Mouse (Mus musculus) heart, embryonic 16.5 days (tissue): ENCODE results near the gene Crybb1. TPM values are rescaled to one million over a fixed set of nuclear protein-coding genes. Genes with fewer than 3 reads are reported as not detected.

Experiments
- ATAC-seq: fragments of 200-750 bp; cut with Nextera tagmentation; replicated peaks from 2 replicates; pipeline ENCODE4 v1.8.0; 2017; ENCODE audit warnings: moderate number of reproducible peaks; ENCODE audit not compliant: insufficient read depth, low FRiP score; ENCODE audit errors: extremely low read depth
- H3K27ac ChIP-seq: fragments of 300-500 bp; sonication (generic); 2 replicates; pipeline ENCODE4 v1.5.1; 2014; ENCODE audit warnings: mild to moderate bottlenecking, low read length, control low read depth, moderate library complexity
- H3K27me3 ChIP-seq: fragments of 300-500 bp; sonication (generic); 2 replicates; pipeline ENCODE4 v1.6.1; 2014; ENCODE audit warnings: low read length, mixed read lengths; ENCODE audit not compliant: control insufficient read depth, insufficient read depth
- H3K36me3 ChIP-seq: fragments of 300-500 bp; sonication (generic); 2 replicates; pipeline ENCODE4 v1.6.1; 2014; ENCODE audit not compliant: control insufficient read depth, insufficient read depth
- H3K4me1 ChIP-seq: fragments of 300-500 bp; sonication (generic); 2 replicates; pipeline ENCODE4 v1.6.1; 2014; ENCODE audit warnings: low read length, mixed read lengths; ENCODE audit not compliant: control insufficient read depth, insufficient read depth
- H3K4me2 ChIP-seq: fragments of 300-500 bp; sonication (generic); 2 replicates; pipeline ENCODE4 v1.6.1; 2014; ENCODE audit warnings: low read depth, mild to moderate bottlenecking, control low read depth, low read length
- H3K4me3 ChIP-seq: fragments of 300-500 bp; sonication (generic); 2 replicates; pipeline ENCODE4 v1.5.1; 2014; ENCODE audit warnings: mild to moderate bottlenecking, control low read depth, low read length
- H3K9ac ChIP-seq: fragments of 300-500 bp; sonication (generic); 2 replicates; pipeline ENCODE4 v1.6.1; 2014; ENCODE audit warnings: low read length, control low read depth
- H3K9me3 ChIP-seq: fragments of 300-500 bp; sonication (generic); replicated peaks from 2 replicates; pipeline ENCODE4 v1.6.1; 2016; ENCODE audit warnings: low read length; ENCODE audit not compliant: control insufficient read depth
- WGBS: fragments of 180-500 bp; shearing (Covaris S2); extraction: QIAGEN DNeasy Blood & Tissue Kit; methylation state at CpG from one replicate; pipeline ENCODE4 v1.1.7; 2014; 5-methylcytosine and 5-hydroxymethylcytosine counted together
- polyA plus RNA-seq: library from polyadenylated mRNA; unstranded; fragments of >200 nt; fragmentation: Nextera tagmentation; extraction: Ambion mirVana; gene quantifications from 2 replicates; pipeline ENCODE4 v1.2.1, GENCODE M21; 2015

The Crybb1 gene
- polyA plus RNA-seq, 1 experiment from 2014 or later: 1.5 TPM

DNA sequence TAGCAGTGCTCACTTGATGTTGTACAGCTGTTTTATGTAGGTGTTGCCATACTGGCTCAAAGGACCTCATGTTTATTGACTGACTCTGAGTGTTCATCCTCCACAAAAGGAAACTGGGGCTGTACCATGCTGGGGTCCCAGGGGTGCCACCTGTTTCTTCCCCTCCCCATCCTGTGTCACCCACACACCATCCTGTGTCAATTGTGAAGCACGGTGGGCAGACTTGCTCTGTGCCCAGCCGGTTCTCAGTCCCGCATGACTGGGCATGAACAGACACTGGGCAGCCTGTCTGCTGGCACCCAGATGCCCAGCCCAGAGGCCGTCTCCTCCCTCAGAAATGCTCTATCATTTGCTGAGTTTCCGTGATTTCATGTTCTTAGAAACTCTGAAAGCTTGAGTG, 36.3 kb downstream of the Crybb1 start:
- Histone ChIP-seq H3K27ac (no peak overlapping the region), H3K4me3 (no peak overlapping the region), H3K9me3 (no peaks in the 10 kb centered on the region), H3K4me2 (no peak overlapping the region), H3K36me3 (no peaks in the 10 kb centered on the region), H3K27me3 (no peaks in the 10 kb centered on the region), H3K9ac (no peak overlapping the region), H3K4me1 (peaks cover 33% of the 10 kb centered on the region)
- ATAC-seq: no peak
- WGBS: 83% methylated on average over 5 of the region's 5 CpGs

DNA sequence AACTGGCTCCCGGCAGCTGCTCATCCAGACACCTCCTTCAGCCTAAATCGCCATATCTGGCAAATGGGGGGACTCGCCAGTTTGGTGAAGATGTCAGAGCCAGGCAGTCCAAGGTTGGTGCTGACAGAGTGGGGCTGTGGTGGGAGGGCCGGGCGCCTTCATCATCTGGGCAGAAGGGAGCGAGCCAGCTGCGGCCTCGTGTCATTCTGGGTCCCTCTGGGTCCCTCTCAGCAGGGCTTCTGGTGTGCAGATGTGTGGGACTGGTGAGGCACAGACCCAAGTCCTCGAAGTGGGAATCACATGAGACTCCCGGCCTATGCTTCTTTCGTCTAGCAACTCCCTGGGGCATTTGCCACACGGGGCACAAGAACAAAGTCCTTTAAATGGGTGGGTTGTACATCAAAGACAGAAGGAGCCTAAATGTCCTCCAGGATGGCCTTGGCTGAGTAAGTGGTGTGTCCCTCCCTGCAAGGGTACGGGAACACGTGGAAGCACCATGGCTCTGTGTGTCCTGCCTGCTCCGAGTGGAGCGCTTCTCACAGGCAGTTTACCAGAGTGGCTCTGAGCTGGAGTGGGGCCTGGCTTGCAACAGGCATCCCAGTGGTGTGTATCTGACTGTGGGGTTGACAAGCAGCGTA, 36.8 kb downstream of the Crybb1 start:
- H3K27ac ChIP-seq: no peak overlapping the region
- peaks cover 38% of the 10 kb centered on the region for H3K4me1 ChIP-seq
- H3K9me3 ChIP-seq: no peaks in the 10 kb centered on the region
- no peak overlapping the region for H3K4me2 ChIP-seq
- no peaks in the 10 kb centered on the region for H3K27me3 ChIP-seq
- H3K36me3 ChIP-seq: no peaks in the 10 kb centered on the region
- no peak for ATAC-seq
- no peak overlapping the region for H3K4me3 ChIP-seq
- no peak overlapping the region for H3K9ac ChIP-seq
- WGBS: 76% methylated on average over 17 of the region's 17 CpGs

DNA sequence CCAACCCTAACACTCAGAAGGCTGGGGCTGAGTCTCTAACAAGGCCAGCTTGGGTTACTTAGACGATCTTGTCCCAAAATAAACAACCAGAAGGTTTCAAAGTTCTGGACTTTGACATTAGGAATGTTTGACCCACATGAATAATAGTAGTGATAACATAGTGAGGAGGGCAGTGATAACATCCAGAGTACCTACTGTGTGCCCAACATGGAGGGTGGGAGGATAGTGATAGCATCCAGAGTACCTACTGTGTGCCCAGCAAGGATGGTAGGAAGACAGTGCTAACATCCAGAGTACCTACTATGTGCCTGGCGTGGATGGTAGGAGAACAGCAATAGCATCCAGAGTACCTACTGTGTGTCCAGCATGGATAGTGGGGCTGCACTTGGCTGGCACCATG, 38.2 kb downstream of the Crybb1 start:
- no peak for ATAC-seq
- Histone ChIP-seq H3K4me3 (no peak overlapping the region), H3K27ac (no peak overlapping the region), H3K27me3 (no peaks in the 10 kb centered on the region), H3K4me2 (no peak overlapping the region), H3K9ac (no peak overlapping the region), H3K36me3 (no peaks in the 10 kb centered on the region), H3K4me1 (peaks cover 41% of the 10 kb centered on the region), H3K9me3 (no peaks in the 10 kb centered on the region)
- WGBS: 57% methylated on average over 2 of the region's 2 CpGs

- Histone ChIP-seq H3K27ac (no peak overlapping the region), H3K4me1 (peaks cover 42% of the 10 kb centered on the region)
- WGBS: 75% methylated on average over 4 of the region's 4 CpGs
Measured at GRCm38 (mm10) chr5:112294696-112295095, 39.1 kb downstream of the Crybb1 start.

GRCm38 (mm10) chr5:112295162-112295561, 39.5 kb downstream of the Crybb1 start:
- Histone ChIP-seq H3K36me3 (no peaks in the 10 kb centered on the region), H3K27me3 (no peaks in the 10 kb centered on the region), H3K4me3 (no peak overlapping the region), H3K4me2 (no peak overlapping the region), H3K27ac (no peak overlapping the region), H3K4me1 (peaks cover 42% of the 10 kb centered on the region), H3K9ac (no peak overlapping the region), H3K9me3 (no peaks in the 10 kb centered on the region)
- no peak for ATAC-seq
- 47% methylated on average over 8 of the region's 8 CpGs for WGBS

More at GRCm38 (mm10) chr5:112294696-112295095, 39.1 kb downstream of the Crybb1 start:
- Histone ChIP-seq H3K9ac (no peak overlapping the region), H3K27me3 (no peaks in the 10 kb centered on the region), H3K4me3 (no peak overlapping the region), H3K9me3 (no peaks in the 10 kb centered on the region), H3K36me3 (no peaks in the 10 kb centered on the region), H3K4me2 (no peak overlapping the region)
- ATAC-seq: no peak

GRCm38 (mm10) chr5:112295564-112295963, 39.9 kb downstream of the Crybb1 start:
- Histone ChIP-seq H3K36me3 (no peaks in the 10 kb centered on the region), H3K9me3 (no peaks in the 10 kb centered on the region), H3K9ac (no peak overlapping the region), H3K4me3 (no peak overlapping the region), H3K27ac (no peak overlapping the region), H3K4me1 (peaks cover 40% of the 10 kb centered on the region), H3K27me3 (no peaks in the 10 kb centered on the region), H3K4me2 (no peak overlapping the region)
- ATAC-seq: no peak
- WGBS: 74% methylated on average over 8 of the region's 8 CpGs

DNA sequence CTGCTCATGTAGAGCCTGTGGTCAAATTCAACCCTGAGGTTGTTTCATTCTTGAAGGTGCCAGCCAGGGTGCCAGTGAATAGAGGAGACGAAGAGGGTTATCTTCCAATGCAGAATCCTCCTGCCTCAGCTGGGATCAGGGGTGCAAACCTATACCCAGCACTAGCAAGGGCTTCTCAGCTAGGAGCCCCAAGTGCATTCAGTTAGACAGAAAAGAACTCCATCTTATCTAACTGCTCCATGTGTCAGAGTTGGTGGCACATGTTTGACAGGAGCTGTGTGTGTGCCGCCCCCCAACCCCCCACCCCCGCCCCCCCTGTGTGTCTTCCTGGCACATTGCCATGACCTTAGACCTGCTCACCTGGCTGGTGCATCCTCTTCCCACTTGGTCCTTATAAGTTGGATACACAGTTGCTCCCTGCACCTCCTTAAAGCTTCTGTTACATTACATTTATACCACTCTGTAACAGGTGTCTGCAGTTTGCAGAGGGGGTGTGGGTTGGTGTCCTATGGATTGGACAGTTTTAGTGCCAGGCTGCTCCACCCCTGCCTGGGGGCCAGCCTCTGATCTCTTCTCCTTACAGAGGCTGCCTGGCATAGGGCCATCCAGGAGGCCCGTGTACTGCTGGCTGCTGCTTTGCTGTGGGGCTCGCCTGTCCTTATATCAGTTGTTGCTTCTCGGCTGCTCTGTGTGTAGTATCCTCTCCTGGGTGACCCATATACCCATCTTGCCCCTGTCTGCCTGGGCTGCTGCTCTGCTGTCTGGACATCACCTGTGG, 41.0 kb downstream of the Crybb1 start:
- Histone ChIP-seq H3K27ac (peak overlapping the region; percentile 80), H3K4me2 (no peak overlapping the region), H3K27me3 (no peaks in the 10 kb centered on the region), H3K4me1 (peaks cover 39% of the 10 kb centered on the region), H3K9ac (no peak overlapping the region), H3K9me3 (no peaks in the 10 kb centered on the region), H3K4me3 (no peak overlapping the region), H3K36me3 (no peaks in the 10 kb centered on the region)
- 0 out of 2 replicates have a peak, but pooled peaks have one; percentile 11 for ATAC-seq
- 30% methylated on average over 6 of the region's 6 CpGs for WGBS

DNA sequence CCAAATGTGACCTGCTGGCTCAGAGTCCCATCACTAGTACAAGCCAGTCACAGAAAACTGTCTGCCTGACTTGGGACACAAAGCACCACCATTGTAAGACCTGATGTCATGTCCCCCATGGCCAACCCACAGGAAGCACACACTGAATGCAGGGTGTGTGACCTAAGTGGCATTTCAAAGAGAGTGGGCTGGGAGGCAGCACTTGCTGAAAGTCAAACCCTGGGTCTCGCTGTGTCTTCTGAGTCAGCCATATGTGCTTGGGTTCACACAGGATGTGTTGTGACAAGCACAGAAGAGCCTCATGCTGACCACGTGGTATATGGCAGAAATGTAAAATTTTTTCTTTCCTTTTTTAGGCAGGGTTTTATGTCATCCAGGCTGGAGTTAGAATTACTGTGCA, 41.6 kb downstream of the Crybb1 start:
- no peaks in the 10 kb centered on the region for H3K27me3 ChIP-seq
- peak overlapping the region; percentile 80 for H3K27ac ChIP-seq
- no peak overlapping the region for H3K4me2 ChIP-seq
- no peak overlapping the region for H3K4me3 ChIP-seq
- no peaks in the 10 kb centered on the region for H3K9me3 ChIP-seq
- ATAC-seq: no peak
- no peaks in the 10 kb centered on the region for H3K36me3 ChIP-seq
- no peak overlapping the region for H3K9ac ChIP-seq
- H3K4me1 ChIP-seq: peaks cover 40% of the 10 kb centered on the region
- 54% methylated on average over 2 of the region's 2 CpGs for WGBS

GRCm38 (mm10) chr5:112298226-112298988, 42.8 kb downstream of the Crybb1 start:
- H3K9me3 ChIP-seq: no peaks in the 10 kb centered on the region
- H3K36me3 ChIP-seq: no peaks in the 10 kb centered on the region
- no peaks in the 10 kb centered on the region for H3K27me3 ChIP-seq
- H3K27ac ChIP-seq: peak overlapping the region; percentile 80
- H3K4me3 ChIP-seq: no peak overlapping the region
- WGBS: 66% methylated on average over 12 of the region's 12 CpGs
- no peak overlapping the region for H3K9ac ChIP-seq
- no peak overlapping the region for H3K4me2 ChIP-seq
- ATAC-seq: peak; percentile 67; the same call in 1 of the 2 replicates
- H3K4me1 ChIP-seq: peaks cover 39% of the 10 kb centered on the region
